Mouse (Mus musculus) midbrain, embryonic 15.5 days (tissue): Measurements from ENCODE around the gene Pld5. TPM values are rescaled to one million over a fixed set of nuclear protein-coding genes. Genes with fewer than 3 reads are reported as not detected.

Experiments used
- ATAC-seq: fragments of 200-750 bp; cut with Nextera tagmentation; replicated peaks from 2 replicates; pipeline ENCODE4 v1.8.0; 2017; ENCODE audit warnings: moderate TSS enrichment
- H3K27ac ChIP-seq: fragments of 300-500 bp; sonication (generic); 2 replicates; pipeline ENCODE4 v1.5.1; 2015; ENCODE audit warnings: mild to moderate bottlenecking, inconsistent platforms
- H3K27me3 ChIP-seq: fragments of 300-500 bp; sonication (generic); replicated peaks from 2 replicates; pipeline ENCODE4 v1.6.1; 2015; ENCODE audit warnings: inconsistent platforms
- H3K36me3 ChIP-seq: fragments of 300-500 bp; sonication (generic); replicated peaks from 2 replicates; pipeline ENCODE4 v1.6.1; 2015; ENCODE audit warnings: inconsistent platforms
- H3K4me1 ChIP-seq: fragments of 300-500 bp; sonication (generic); 2 replicates; pipeline ENCODE4 v1.6.1; 2015; ENCODE audit warnings: inconsistent platforms
- H3K4me2 ChIP-seq: fragments of 300-500 bp; sonication (generic); 2 replicates; pipeline ENCODE4 v1.6.1; 2015; ENCODE audit warnings: inconsistent platforms, mild to moderate bottlenecking, moderate library complexity
- H3K4me3 ChIP-seq: fragments of 300-500 bp; sonication (generic); 2 replicates; pipeline ENCODE4 v1.5.1; 2015; ENCODE audit warnings: mild to moderate bottlenecking, inconsistent platforms
- H3K9ac ChIP-seq: fragments of 300-500 bp; sonication (generic); 2 replicates; pipeline ENCODE4 v1.6.1; 2015; ENCODE audit warnings: mild to moderate bottlenecking, inconsistent platforms
- H3K9me3 ChIP-seq: fragments of 300-500 bp; sonication (generic); 2 replicates; pipeline ENCODE4 v1.6.1; 2016; ENCODE audit warnings: inconsistent platforms
- WGBS: fragments of 180-500 bp; shearing (Covaris S2); methylation state at CpG from one replicate; pipeline ENCODE4 v1.1.7; 2015; ENCODE audit warnings: mixed read lengths; 5-methylcytosine and 5-hydroxymethylcytosine counted together
- polyA plus RNA-seq: library from polyadenylated mRNA; unstranded; fragments of >200 nt; fragmentation: Nextera tagmentation; extraction: Ambion mirVana; gene quantifications from 2 replicates; pipeline ENCODE4 v1.2.1, GENCODE M21; 2015

The Pld5 gene
- 4.5 and 5.0 TPM in 2 replicates for polyA plus RNA-seq

GRCm38 (mm10) chr1:176274667-176275610 is at the start of gene Pld5:
Gene Pld5 (minus strand): TSS chr1:176275312.
- H3K27ac ChIP-seq = peak within 1 kb of the TSS; percentile 66
- peak within 1 kb of the TSS; percentile 68 for H3K9ac ChIP-seq
- H3K4me1 ChIP-seq = peaks cover 21% of the 10 kb centered on the region
- ATAC-seq = peak; percentile 92
- no peaks in the 10 kb centered on the region for H3K27me3 ChIP-seq
- no peaks in the 10 kb centered on the region for H3K9me3 ChIP-seq
- under 1% methylated on average over 56 of the region's 86 CpGs for WGBS
- H3K4me3 ChIP-seq = peak within 1 kb of the TSS; percentile 62
- H3K4me2 ChIP-seq = peak within 1 kb of the TSS; percentile 90
- H3K36me3 ChIP-seq = no peaks in the 10 kb centered on the region

DNA sequence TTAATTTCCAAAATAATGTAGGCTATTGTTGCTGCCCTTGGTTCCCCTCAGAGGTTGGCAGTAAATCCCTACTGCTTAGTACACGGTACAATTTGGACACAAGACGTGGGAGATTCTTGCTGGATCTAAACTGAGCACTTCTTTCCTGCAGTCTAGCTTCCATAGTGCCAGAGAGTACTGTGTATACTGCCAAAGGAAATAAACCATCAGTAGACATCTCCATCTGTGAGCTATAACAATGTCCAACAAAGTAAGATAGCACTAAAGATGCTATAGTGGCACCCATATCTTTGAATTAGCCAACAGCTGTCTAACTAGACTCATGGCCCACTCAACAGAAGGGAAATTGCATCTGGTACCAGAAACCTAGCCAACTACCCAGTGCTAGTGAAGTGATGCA is 40.0 kb upstream of the Pld5 start:
- no peak overlapping the region for H3K4me2 ChIP-seq
- H3K27me3 ChIP-seq = no peaks in the 10 kb centered on the region
- no peak overlapping the region for H3K4me3 ChIP-seq
- H3K9me3 ChIP-seq = no peaks in the 10 kb centered on the region
- ATAC-seq = no peak
- H3K4me1 ChIP-seq = no peaks in the 10 kb centered on the region
- H3K9ac ChIP-seq = no peak overlapping the region
- H3K27ac ChIP-seq = no peak overlapping the region
- no peaks in the 10 kb centered on the region for H3K36me3 ChIP-seq
- WGBS = 79% methylated on average over 2 of the region's 2 CpGs

- no peaks in the 10 kb centered on the region for H3K36me3 ChIP-seq
- no peaks in the 10 kb centered on the region for H3K27me3 ChIP-seq
- no peaks in the 10 kb centered on the region for H3K4me1 ChIP-seq
- no peak for ATAC-seq
- no peak overlapping the region for H3K9ac ChIP-seq
- H3K4me3 ChIP-seq = no peak overlapping the region
- no peak overlapping the region for H3K27ac ChIP-seq
- WGBS = 85% methylated on average over 3 of the region's 3 CpGs
- no peak overlapping the region for H3K4me2 ChIP-seq
- H3K9me3 ChIP-seq = no peaks in the 10 kb centered on the region
Observed at GRCm38 (mm10) chr1:176310174-176310573, 35.1 kb upstream of the Pld5 start.

- Histone ChIP-seq H3K4me3 (no peak overlapping the region), H3K4me1 (no peaks in the 10 kb centered on the region), H3K9ac (no peak overlapping the region), H3K4me2 (no peak overlapping the region), H3K27ac (no peak overlapping the region), H3K27me3 (no peaks in the 10 kb centered on the region), H3K9me3 (no peaks in the 10 kb centered on the region), H3K36me3 (no peaks in the 10 kb centered on the region)
- WGBS = 88% methylated on average over 5 of the region's 5 CpGs
- ATAC-seq = no peak
Observed at GRCm38 (mm10) chr1:176289396-176289795, 14.3 kb upstream of the Pld5 start.

GRCm38 (mm10) chr1:176275611-176275980 is 484 bp upstream of the Pld5 start:
- peak overlapping the region; percentile 62 for H3K4me3 ChIP-seq
- H3K4me2 ChIP-seq = peak overlapping the region; percentile 90
- H3K9ac ChIP-seq = peak overlapping the region; percentile 68
- H3K4me1 ChIP-seq = peaks cover 21% of the 10 kb centered on the region
- H3K27ac ChIP-seq = peak overlapping the region; percentile 66
- peak; percentile 41 for ATAC-seq
- no peaks in the 10 kb centered on the region for H3K36me3 ChIP-seq
- WGBS = 7% methylated on average over 11 of the region's 11 CpGs
- H3K27me3 ChIP-seq = no peaks in the 10 kb centered on the region
- no peaks in the 10 kb centered on the region for H3K9me3 ChIP-seq

- Histone ChIP-seq H3K4me2 (0 out of 2 replicates have a peak overlapping the region, but pooled peaks have one; percentile 5), H3K27me3 (no peaks in the 10 kb centered on the region), H3K9ac (no peak overlapping the region), H3K4me3 (no peak overlapping the region), H3K36me3 (no peaks in the 10 kb centered on the region), H3K9me3 (no peaks in the 10 kb centered on the region), H3K27ac (no peak overlapping the region), H3K4me1 (peaks cover 16% of the 10 kb centered on the region)
- ATAC-seq = no peak; the same call in 1 of the 2 replicates
- 41% methylated on average over 5 of the region's 5 CpGs for WGBS
Observed at GRCm38 (mm10) chr1:176248717-176249030, 26.4 kb downstream of the Pld5 start.

DNA sequence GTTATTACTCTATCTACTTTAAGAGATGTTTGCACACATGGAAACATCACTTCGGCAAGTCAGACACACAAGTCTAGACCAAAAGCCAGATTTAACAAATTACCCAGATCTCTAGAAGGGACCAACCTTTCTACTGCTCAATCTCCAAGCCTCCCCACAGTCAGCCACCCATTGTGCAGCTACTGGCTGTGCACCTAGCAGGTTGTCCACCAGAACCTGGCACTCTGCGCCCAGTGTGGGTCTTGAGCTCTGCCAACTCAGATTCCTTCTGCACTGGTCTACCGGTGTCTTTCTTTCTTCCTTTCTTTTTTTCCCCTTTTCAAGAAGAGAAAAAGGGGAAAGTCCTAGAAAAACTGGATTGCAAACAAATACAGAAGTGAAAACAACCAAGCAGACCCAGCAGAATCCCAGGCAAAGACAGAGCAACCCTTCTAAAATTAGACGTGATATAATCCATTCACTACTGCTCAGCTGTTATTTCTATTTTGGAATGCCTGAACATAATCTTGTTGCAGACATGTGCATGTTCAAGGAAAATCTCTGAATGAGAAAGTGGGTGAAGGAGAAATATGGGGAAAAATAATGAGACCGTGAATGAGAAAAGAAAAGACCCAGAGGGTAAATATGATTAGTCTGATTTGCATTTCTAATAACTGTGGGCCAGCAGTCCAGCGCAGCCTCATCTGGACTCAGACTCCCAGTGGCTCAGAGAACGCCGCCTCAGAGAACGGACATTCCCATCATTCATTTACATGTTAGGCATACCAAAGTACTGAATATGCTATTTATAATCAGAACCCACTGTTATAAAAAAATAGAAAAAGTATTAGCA is 27.0 kb downstream of the Pld5 start:
- Histone ChIP-seq H3K4me2 (0 out of 2 replicates have a peak overlapping the region, but pooled peaks have one; percentile 5), H3K9ac (no peak overlapping the region), H3K27ac (no peak overlapping the region), H3K36me3 (no peaks in the 10 kb centered on the region), H3K4me1 (peaks cover 16% of the 10 kb centered on the region), H3K4me3 (no peak overlapping the region), H3K9me3 (no peaks in the 10 kb centered on the region), H3K27me3 (no peaks in the 10 kb centered on the region)
- WGBS = 45% methylated on average over 9 of the region's 9 CpGs
- ATAC-seq = no peak; the same call in 1 of the 2 replicates

- WGBS = 86% methylated on average over 2 of the region's 2 CpGs
- Histone ChIP-seq H3K9ac (no peak overlapping the region), H3K27me3 (no peaks in the 10 kb centered on the region), H3K4me3 (no peak overlapping the region), H3K9me3 (no peaks in the 10 kb centered on the region), H3K4me2 (no peak overlapping the region), H3K36me3 (no peaks in the 10 kb centered on the region), H3K4me1 (no peaks in the 10 kb centered on the region), H3K27ac (no peak overlapping the region)
- no peak for ATAC-seq
Observed at GRCm38 (mm10) chr1:176239199-176239598, 35.9 kb downstream of the Pld5 start.

DNA sequence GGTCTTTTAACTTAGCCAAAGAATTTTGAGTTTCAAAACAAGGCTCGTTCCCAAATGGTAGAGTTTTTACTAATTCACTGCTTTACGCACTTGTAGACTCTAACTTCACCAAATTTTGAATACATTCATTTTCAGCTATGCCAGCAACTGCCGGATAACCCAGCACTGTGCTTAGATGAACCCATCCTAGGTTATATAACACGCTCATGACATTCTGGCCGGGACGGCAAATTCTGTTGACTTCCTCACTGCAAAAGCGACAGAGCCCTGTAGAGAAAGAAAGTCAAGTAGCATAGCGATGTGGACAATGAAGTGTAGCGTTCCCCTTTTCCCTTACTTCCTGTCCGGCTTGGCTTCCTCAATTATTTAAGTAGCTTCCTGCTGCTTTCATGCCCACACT is 51.3 kb downstream of the Pld5 start:
- no peaks in the 10 kb centered on the region for H3K36me3 ChIP-seq
- no peaks in the 10 kb centered on the region for H3K9me3 ChIP-seq
- no peak overlapping the region for H3K27ac ChIP-seq
- H3K9ac ChIP-seq = no peak overlapping the region
- no peaks in the 10 kb centered on the region for H3K27me3 ChIP-seq
- WGBS = 87% methylated on average over 10 of the region's 10 CpGs
- no peak overlapping the region for H3K4me2 ChIP-seq
- no peaks in the 10 kb centered on the region; the same call in 1 of the 2 replicates for H3K4me1 ChIP-seq
- no peak for ATAC-seq
- H3K4me3 ChIP-seq = no peak overlapping the region

GRCm38 (mm10) chr1:176223196-176223595 is 51.9 kb downstream of the Pld5 start:
- H3K27me3 ChIP-seq = no peaks in the 10 kb centered on the region
- WGBS = 6% methylated on average over 12 of the region's 12 CpGs
- peak; percentile 82 for ATAC-seq
- no peak overlapping the region for H3K4me3 ChIP-seq
- no peaks in the 10 kb centered on the region for H3K9me3 ChIP-seq
- no peaks in the 10 kb centered on the region for H3K36me3 ChIP-seq
- H3K27ac ChIP-seq = no peak overlapping the region
- H3K9ac ChIP-seq = no peak overlapping the region
- no peaks in the 10 kb centered on the region; the same call in 1 of the 2 replicates for H3K4me1 ChIP-seq
- H3K4me2 ChIP-seq = no peak overlapping the region

DNA sequence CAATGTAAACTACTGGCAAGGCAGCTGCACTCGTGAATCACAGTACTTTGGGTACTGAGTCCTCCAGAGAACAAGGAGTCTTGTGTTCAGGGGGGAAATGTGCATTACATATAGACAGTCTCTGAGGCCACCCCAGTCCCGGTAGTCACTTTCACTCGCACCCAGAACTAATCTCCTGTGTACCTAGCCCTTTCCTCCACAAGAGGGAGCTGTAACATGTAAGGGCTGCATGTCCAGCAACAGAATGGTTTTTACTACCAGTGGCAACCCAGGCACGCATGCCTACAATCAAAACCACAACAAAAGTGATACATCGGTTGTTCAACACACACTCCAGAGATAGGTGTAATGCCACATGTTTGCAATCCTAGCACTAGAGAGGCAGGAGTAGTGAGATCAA is 56.9 kb downstream of the Pld5 start:
- no peaks in the 10 kb centered on the region for H3K36me3 ChIP-seq
- peaks cover 10% of the 10 kb centered on the region for H3K4me1 ChIP-seq
- WGBS = 89% methylated on average over 5 of the region's 5 CpGs
- no peak overlapping the region for H3K4me3 ChIP-seq
- H3K9ac ChIP-seq = no peak overlapping the region
- no peak overlapping the region for H3K4me2 ChIP-seq
- H3K9me3 ChIP-seq = no peaks in the 10 kb centered on the region
- H3K27me3 ChIP-seq = no peaks in the 10 kb centered on the region
- no peak for ATAC-seq
- H3K27ac ChIP-seq = no peak overlapping the region

DNA sequence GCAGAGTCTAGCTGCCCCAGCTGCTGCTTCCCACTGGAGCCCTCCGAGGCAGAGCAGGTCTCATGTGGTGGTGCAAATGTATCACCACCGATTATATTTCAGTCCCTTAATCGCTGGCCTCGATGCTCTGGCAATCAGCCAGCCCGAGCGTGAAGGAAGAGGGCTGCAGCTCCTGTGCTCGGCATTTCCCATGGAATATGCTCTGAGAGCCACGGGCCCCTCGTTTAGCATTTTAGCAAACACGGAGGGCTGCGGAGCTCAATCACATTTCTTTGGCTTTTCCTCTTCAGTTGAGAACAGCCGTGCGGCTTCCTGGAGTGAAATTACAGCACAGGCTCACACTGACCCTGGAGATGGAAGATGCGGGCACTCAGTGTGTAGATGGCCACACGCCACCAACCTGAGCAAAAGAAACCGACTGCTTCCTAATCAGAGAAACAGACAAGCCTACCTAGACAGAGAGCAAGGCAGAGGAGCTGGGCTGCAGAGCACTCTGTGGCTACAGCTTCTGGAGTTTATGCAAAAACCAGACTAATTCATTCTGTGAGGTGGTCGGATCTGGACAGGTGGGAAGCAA is 61.4 kb downstream of the Pld5 start:
- peak; percentile 82 for ATAC-seq
- H3K27me3 ChIP-seq = no peaks in the 10 kb centered on the region
- H3K36me3 ChIP-seq = no peaks in the 10 kb centered on the region
- 22% methylated on average over 17 of the region's 17 CpGs for WGBS
- H3K9ac ChIP-seq = peak overlapping the region; percentile 15
- peaks cover 20% of the 10 kb centered on the region for H3K4me1 ChIP-seq
- H3K9me3 ChIP-seq = no peaks in the 10 kb centered on the region
- peak overlapping the region; percentile 23 for H3K4me3 ChIP-seq
- H3K27ac ChIP-seq = peak overlapping the region; percentile 58
- H3K4me2 ChIP-seq = peak overlapping the region; percentile 51
